Mouse (Mus musculus) neutrophil, adult 65 days (primary cell): ENCODE measurements around the gene Fam222b. TPM values are rescaled to one million over a fixed set of nuclear protein-coding genes. Genes with fewer than 3 reads are reported as not detected.

Experiments used
- total RNA-seq: library from RNA; stranded (reverse); gene quantifications from 2 replicates; pipeline ENCODE4 v1.2.4, GENCODE M21; 2023

Gene Fam222b
- total RNA-seq = 48.2 and 54.2 TPM in 2 replicates

DNA sequence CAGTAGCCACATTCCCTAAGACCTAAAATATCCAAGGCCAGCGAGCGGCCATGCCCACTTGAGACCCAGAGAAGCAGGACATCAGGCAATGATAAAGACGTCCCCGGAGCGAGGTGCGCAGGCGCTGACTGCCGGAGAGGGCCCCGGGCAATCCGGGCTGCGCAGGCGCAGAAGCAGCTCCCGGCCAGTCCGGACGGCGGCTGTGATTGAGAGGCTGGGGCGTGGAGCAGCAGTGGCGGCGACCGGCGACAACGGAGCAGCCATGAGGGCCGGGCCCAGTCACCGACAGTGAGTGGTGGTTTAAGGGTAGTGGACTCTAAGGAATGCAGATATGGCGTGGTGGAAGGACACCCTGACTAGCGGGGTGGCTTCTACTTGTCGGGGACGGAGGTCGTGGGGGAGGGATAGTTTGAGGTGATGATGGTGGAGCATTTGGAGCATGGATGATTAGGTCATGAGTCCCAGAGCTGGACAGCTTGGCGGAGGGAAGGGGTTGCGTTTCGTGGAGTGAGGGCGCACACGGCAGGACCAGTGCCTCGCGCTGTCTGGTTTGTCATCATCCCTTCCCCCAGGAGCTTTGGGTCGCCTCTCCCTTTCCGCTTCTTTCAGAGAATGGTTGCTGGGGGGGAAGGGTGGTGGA is at the start of gene Fam222b:
Fam222b (plus strand) TSS at position 157 of the 640 bp plus-strand sequence.

DNA sequence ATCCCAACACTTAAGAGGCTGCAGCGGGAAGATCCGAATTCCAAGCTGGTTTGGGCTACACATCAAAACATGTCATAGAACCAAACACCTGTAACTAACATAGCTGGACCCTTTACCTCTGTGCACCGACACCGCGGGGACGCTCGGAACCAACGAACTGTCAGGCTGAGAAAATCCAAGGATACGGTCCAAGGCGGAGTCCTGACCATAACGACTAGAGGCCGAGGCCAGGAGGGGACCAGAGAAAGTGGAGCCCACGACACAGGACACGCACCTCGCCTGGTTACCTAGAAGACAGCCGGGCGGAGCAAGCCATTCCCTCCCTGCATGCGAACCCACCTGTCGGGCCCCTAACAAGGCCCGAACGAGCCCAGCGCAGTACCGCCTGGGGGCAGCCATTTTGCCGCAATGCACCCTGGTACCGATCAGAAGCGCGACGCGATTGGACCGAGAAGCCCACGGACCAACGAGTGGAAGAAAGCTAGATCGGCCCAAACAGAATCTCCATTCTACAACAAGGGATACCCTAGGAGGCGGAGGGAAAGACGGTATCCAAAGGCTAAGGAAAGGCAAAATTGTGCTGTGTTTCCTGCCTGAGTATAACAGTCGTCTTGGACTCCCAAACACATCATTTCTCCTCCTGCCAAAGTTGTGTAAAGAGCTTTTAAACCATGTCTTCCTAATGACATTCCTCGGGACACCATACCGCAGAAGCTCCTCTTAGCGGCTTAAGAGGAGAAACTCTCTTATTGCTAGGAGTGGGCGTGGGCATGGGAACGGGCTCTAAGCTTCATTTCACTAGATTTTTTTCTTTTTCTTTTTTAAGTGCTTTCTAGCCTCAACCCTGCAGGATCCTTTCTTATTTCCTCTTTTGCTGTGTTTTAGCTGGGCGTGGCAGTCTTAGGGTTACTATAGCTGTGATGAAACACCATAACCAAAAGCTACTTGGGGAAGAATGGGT is 14.2 kb upstream of the Fam222b start, which contains the start of gene Eral1:
Eral1 (minus strand) TSS at position 423 of the 961 bp plus-strand sequence.

DNA sequence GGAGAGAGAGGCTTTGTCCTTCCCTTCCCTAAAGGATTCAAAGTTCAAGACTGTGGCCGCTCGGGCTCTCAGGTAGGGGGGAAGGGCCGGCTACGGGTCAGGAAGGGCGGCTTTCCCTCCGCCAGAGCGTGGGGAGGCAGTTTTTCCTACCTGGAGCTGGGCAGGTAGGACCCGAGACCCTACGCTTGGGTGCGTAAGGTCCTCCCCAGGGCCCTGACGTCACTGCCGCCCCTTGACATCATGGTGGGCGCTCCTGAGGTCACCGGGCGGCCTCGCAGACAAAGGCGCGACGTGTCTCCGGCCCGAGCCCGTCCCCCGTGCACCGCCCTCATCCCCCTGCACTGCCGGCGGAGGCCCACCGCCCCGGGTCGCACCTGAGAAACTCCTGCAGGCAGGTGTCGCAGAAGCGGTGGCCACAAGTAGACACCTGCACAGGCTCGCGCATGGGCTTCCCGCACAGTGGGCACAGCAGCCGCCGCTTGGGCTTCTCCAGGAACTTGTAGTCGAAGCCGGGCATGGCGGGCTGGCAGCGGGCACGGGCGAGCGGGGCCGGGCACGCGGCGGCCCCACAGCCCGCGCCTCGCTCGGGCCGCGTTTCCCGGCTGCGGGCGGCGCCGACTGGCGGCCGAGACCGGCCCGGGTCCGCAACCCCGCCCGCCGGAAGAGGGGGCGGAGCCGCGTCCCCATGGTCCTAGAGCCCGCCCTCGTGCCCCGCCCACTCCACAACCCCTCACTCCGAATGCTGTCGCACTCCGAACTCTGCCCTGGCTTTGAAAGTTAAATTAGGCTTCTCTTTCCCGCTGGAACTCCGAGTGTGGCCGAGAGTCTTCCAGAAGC is 70.7 kb downstream of the Fam222b start, which contains the start of gene Traf4:
Traf4 (minus strand) TSS at position 666 of the 837 bp plus-strand sequence.

DNA sequence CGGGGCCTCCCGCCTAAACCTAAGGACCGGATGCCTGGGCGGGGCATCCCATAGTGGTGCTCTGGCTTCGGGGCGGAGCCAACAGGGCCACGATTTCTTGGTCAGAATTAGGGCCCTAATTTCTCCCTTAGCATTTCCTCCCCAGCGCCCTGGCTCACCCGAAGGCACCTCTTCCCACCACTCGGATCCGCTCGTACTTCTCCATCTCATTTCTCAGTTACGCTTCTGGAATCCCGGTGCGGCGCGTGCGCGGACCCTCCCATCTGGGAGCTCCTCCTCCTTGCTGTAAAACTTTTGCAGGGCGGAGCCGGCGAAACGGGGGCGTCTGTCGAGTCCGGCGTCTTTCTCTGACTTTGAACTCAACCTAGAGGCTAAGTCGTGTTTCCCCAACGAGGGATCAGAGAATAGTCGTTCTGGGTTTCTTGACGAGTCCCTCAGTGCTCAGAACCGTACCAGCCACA is 82.0 kb downstream of the Fam222b start, which contains the start of the genes Nek8 and Tlcd1:
Nek8 (minus strand) TSS at position 274 of the 461 bp plus-strand sequence.
Tlcd1 (plus strand) TSS at position 310 of the 461 bp plus-strand sequence.

DNA sequence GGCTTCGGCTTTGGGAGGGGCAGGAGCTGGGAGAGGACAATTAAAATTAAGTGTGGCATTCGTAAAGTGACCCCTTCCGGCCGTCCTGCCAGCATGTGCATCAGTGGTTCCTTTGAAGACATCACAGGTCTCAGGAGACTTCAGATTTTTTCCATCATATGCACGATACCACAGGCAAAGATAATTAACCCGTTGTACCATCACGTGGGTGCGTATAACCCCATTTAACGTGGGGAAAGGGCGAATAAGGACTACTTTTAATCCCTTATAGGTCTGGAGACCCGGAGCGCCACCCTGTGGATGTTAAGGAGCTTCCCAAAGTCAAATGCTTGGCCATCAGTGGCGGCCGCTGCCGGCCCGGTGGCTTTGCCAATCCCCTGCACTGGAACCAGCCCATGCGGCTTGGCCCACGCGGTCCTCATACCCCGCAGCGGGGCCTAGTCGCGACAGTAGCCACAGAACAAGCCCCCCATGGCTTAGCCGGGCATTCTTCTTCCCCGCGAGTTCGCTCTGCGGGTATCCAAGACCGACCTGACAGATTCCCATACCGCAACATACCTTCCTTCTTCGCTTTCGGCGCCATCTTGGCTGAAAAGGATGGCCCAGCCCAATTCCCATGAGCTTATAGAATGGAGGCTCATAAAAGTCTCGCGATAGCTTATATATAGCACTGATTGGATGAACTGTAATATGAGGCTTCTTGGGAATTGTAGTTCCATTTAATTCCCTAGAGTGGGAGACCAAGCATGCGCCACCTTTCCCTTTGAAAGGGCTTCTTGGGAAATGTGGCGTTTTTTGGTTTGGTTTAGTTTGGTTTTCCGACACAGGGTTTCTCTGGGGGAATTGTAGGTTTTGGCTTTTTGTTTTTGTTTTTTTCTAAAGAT is 88.7 kb downstream of the Fam222b start, which contains the start of gene Rpl23a:
Rpl23a (minus strand) TSS at position 624 of the 884 bp plus-strand sequence.

DNA sequence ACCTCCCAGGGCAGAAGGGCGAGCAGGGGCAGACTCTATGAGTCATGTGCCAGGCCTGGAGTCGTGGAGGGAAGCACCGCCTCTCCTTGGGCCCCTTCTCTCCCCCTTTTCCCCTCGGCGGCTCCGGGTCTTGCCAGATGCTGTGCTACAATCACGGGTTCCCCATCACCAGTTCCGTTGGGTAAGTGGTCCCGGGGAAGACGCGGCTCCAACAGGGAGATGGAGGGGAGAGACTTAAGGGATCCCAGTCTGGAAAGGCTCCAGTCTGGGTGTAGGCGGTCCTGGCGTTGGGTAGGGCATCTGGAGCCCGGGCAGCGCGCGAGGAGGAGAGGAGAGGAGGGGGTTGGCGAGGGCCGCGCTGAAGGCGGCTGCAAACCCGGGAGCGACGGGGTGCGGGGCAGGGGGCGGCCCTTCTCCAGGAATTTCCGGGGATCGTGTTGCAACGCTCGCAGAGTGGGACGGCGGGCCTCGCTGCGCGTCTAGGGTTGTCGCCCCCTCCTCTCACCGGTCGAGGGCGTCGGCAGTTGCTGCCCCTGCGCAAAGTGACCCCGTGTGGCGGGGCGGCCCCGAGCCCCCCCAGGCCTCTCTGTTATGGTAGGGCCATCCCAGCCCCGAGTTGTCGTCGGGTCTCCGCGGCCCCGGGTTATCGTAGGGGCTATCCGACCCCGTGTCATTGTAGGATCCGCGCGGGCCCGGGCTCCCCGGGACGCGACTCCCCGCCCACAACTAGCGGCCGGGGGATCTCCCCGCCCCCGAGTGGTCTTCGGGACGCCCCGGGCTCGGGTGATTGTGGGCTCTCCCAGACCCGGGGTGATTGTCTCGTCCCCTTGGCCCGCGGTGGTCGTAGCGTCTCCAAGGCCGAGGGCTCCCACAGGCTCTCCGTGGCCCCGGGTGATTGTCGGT is 94.1 kb downstream of the Fam222b start, which contains the start of gene Rab34:
Rab34 (plus strand) TSS at position 100 of the 903 bp plus-strand sequence.

DNA sequence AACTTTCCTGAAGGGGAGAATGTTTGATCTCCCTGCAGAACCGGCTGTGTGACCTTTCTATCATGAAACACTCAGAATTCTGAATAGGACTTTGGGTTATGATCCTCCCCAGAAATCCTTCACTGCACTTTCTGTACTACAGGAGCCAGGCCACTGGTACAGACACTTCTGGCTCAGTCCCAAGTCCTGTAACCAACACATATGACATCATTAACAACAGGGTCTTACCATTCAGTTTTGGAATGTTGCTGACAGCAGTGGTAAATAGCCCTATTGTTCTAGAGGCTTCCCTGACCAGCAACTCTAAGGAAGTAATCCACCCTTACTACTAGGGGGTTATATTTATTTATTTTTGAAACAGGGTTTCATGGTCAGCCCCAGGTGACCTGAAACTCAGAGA is 98.7 kb downstream of the Fam222b start, which contains the start of gene Proca1:
Proca1 (plus strand) TSS at position 280 of the 400 bp plus-strand sequence.

Other genes with a start within 250 kb of the Fam222b start
- gene Pipox, start 200.6 kb upstream of the Fam222b start, total RNA-seq = not detected in 2 replicates
- not detected in 2 replicates for gene Sez6, start 163.9 kb upstream of the Fam222b start, total RNA-seq
- 85.8 and 87.4 TPM in 2 replicates for gene Phf12, start 111.9 kb upstream of the Fam222b start, total RNA-seq
- 2.1 and 3.3 TPM in 2 replicates for gene Dhrs13, start 62.4 kb upstream of the Fam222b start, total RNA-seq
- gene Flot2, start 56.7 kb upstream of the Fam222b start, total RNA-seq = 144 and 162 TPM in 2 replicates
- gene Eral1, start 14.3 kb upstream of the Fam222b start, total RNA-seq = 15.6 and 17.2 TPM in 2 replicates
- gene Traf4, start 70.9 kb downstream of the Fam222b start, total RNA-seq = 2.9 and 3.7 TPM in 2 replicates
- 3.6 and 3.9 TPM in 2 replicates for gene Nek8, start 82.0 kb downstream of the Fam222b start, total RNA-seq
- 6.2 and 12.3 TPM in 2 replicates for gene Tlcd1, start 82.1 kb downstream of the Fam222b start, total RNA-seq
- gene Rpl23a, start 88.9 kb downstream of the Fam222b start, total RNA-seq = 588 and 767 TPM in 2 replicates
- gene Rab34, start 93.8 kb downstream of the Fam222b start, total RNA-seq = 0.93 and 9.1 TPM in 2 replicates
- 0.66 and 2.1 TPM in 2 replicates for gene Proca1, start 98.7 kb downstream of the Fam222b start, total RNA-seq
- 41.3 and 43.1 TPM in 2 replicates for gene Sdf2, start 151.1 kb downstream of the Fam222b start, total RNA-seq
- 55.6 and 76.7 TPM in 2 replicates for gene Supt6, start 151.3 kb downstream of the Fam222b start, total RNA-seq
- gene 2610507B11Rik, start 167.1 kb downstream of the Fam222b start, total RNA-seq = 45.5 and 59.1 TPM in 2 replicates
- gene BC030499, start 196.2 kb downstream of the Fam222b start, total RNA-seq = not detected in 2 replicates
- 61.2 and 103 TPM in 2 replicates for gene Spag5, start 206.9 kb downstream of the Fam222b start, total RNA-seq
- gene Aldoc, start 228.3 kb downstream of the Fam222b start, total RNA-seq = 2.1 and 2.5 TPM in 2 replicates
- gene Pigs, start 233.8 kb downstream of the Fam222b start, total RNA-seq = 34.3 and 40.8 TPM in 2 replicates
- gene Unc119, start 248.8 kb downstream of the Fam222b start, total RNA-seq = 115 and 123 TPM in 2 replicates